In genomic region chr5:29770935-29771334, GRCm38 (mm10) we compare ENCODE assay signal across 13 mouse cellular contexts. TPM values are rescaled to one million over a fixed set of nuclear protein-coding genes. Genes with fewer than 3 reads are reported as not detected.
A peak's percentile ranks its signal among the peaks of the same experiment; 100 is the strongest.
DNase-seq lines count a peak whose midpoint lies in the region; ATAC-seq and TF ChIP-seq lines count a peak whose summit lies in the region.
"Had no signal": no experiment of that assay in that cellular context is flagged by ENCODE, and none has a peak within 500 bp of the region (broad histone marks: within the 10 kb centered on the region; RNA-seq: fewer than 3 reads in every experiment).

No protein-coding gene starts in this region.

- no peaks in the 10 kb centered on the region for H3K4me1 ChIP-seq in MEL (ENCODE audit: control insufficient read depth in 1 of 2, insufficient read depth in 2 of 2, low read length in 2 of 2)

- no peak for ATAC-seq in CD4-positive, CD25-positive, alpha-beta regulatory T cell, adult 4 months
- ATAC-seq in erythroblast, adult 5-6 weeks (replicated peaks; ENCODE audit: low FRiP score, poor library complexity, severe bottlenecking): peak; percentile 62
- ATAC-seq: intestine, embryonic 16.5 days had no signal

- peak; percentile 18 for DNase-seq in CD4-positive, CD25-positive, alpha-beta regulatory T cell, adult 2 months (ENCODE audit: low read depth, low spot score)
- DNase-seq in layer of hippocampus, adult 2 months (ENCODE audit: low spot score in 2 of 2): no peak
- no peak for DNase-seq in layer of hippocampus, adult 8-10 months (ENCODE audit: low spot score in 2 of 2)
- peak; percentile 63 for DNase-seq in MEL (ENCODE audit: low read depth, low spot score)
- DNase-seq in right cerebral cortex, adult 2 months (ENCODE audit: low spot score in 2 of 2): no peak
- no peak for DNase-seq in frontal cortex, postnatal 36 days (ENCODE audit: low spot score in 2 of 2)
- DNase-seq: adrenal gland, adult 2 months; layer of hippocampus, postnatal 36 days had no signal

- H3K9ac ChIP-seq in MEL (ENCODE audit: control insufficient read depth, low read depth, low read length, poor library complexity, severe bottlenecking): no peak overlapping the region

- TF ChIP-seq EP300 in MEL (IDR thresholded peaks at IDR 0.05; ENCODE audit: low read depth in 1 of 2, low read length in 2 of 2): no peak

- no peaks in the 10 kb centered on the region for H3K79me2 ChIP-seq in MEL (ENCODE audit: control insufficient read depth, insufficient read depth, low read length, poor library complexity)

- peak; percentile 34 for TF ChIP-seq RAD21 in MEL (IDR thresholded peaks at IDR 0.05; ENCODE audit: low read depth, low read length)

- H3K36me3 ChIP-seq in MEL (ENCODE audit: control insufficient read depth in 1 of 2, insufficient read depth in 2 of 2, low read length in 2 of 2): peaks cover 0 to 24% of the 10 kb centered on the region in 2 experiments; a peak in 2 of 4 replicates

- peak; percentile 49 for TF ChIP-seq CTCF in layer of hippocampus, adult 2 months (conservative IDR thresholded peaks at IDR 0.05)
- TF ChIP-seq CTCF in MEL (IDR thresholded peaks at IDR 0.05 in 2 of 3, conservative IDR thresholded peaks at IDR 0.05 in 1 of 3; ENCODE audit: control insufficient read depth in 1 of 3, insufficient read depth in 1 of 3, low read depth in 2 of 3, low read length in 3 of 3, poor library complexity in 1 of 3, severe bottlenecking in 1 of 3): peak; percentile 60 to 68 (median 61)

- H3K4me3 ChIP-seq in layer of hippocampus, adult 2 months: no peak overlapping the region
- H3K4me3 ChIP-seq in MEL (ENCODE audit: control insufficient read depth in 1 of 2, insufficient read depth in 1 of 2, low read depth in 2 of 2, low read length in 2 of 2): no peak overlapping the region

- H3K9me3 ChIP-seq in MEL (replicated peaks; ENCODE audit: insufficient read depth, low read length): no peaks in the 10 kb centered on the region

- TF ChIP-seq POLR2A in MEL (IDR thresholded peaks at IDR 0.05; ENCODE audit: control insufficient read depth in 1 of 2, insufficient read depth in 1 of 2, low read depth in 1 of 2, low read length in 2 of 2, poor library complexity in 1 of 2): no peak

- H3K27me3 ChIP-seq in MEL (ENCODE audit: control insufficient read depth in 1 of 2, insufficient read depth in 2 of 2, low read length in 2 of 2): no peaks in the 10 kb centered on the region

- no peak overlapping the region for H3K27ac ChIP-seq in layer of hippocampus, adult 2 months
- H3K27ac ChIP-seq in MEL (ENCODE audit: control insufficient read depth, low read depth, low read length): no peak overlapping the region

TF ChIP-seq in MEL, 35 proteins besides CTCF, POLR2A, EP300 and RAD21:
- TF ChIP-seq POLR2AphosphoS5 (IDR thresholded peaks at IDR 0.05; ENCODE audit: borderline replicate concordance, low read depth, low read length): no peak
- peak; percentile 56 for TF ChIP-seq SMC3 (IDR thresholded peaks at IDR 0.05; ENCODE audit: low read depth, low read length)

RNA-seq across cellular contexts. Expression of gene Gm5129, which starts 35.2 kb away (rescaled TPM):
- 1 to 10 TPM in 1 of 2 experiments, not detected in 1; 1.7 TPM for polyA plus RNA-seq in CD4-positive, CD25-positive, alpha-beta regulatory T cell, adult 4 months (2017; shearing (Covaris generic))
- not detected for total RNA-seq in layer of hippocampus, adult 2 months (2021)
- 1 to 10 TPM in 1 of 4 experiments, not detected in 3; 3.5 TPM for total RNA-seq in layer of hippocampus, adult 8-10 months (2022)
- 1.0 TPM in 1 of 2 replicates, not detected in the other for total RNA-seq in MEL (2012; rRNA removed)
- not detected for polyA plus RNA-seq in MEL (2012; ENCODE audit: insufficient read depth in 1 of 2, insufficient read length in 2 of 2, low read depth in 1 of 2, low replicate concordance in 2 of 2, missing spikeins in 1 of 2)
- total RNA-seq in erythroblast, adult 5-6 weeks (2015; ENCODE audit: low replicate concordance): not detected in 2 replicates
- total RNA-seq in erythroblast, adult 5-6 weeks (2017; ENCODE audit: low replicate concordance): not detected in 2 replicates
- polyA plus RNA-seq: adrenal gland, adult 2 months; cortical plate, adult 2 months; intestine, embryonic 16.5 days; neural tube, embryonic 14.5 days had no signal

RNA-seq across cellular contexts. Expression of gene Dnajb6, which starts 35.4 kb away (rescaled TPM):
- 100 to 1,000 TPM; 103 to 108 TPM for polyA plus RNA-seq in CD4-positive, CD25-positive, alpha-beta regulatory T cell, adult 4 months (2017; shearing (Covaris generic))
- total RNA-seq in layer of hippocampus, adult 2 months (2021): 100 to 1,000 TPM; 173 to 175 TPM
- 100 to 1,000 TPM; 154 to 175 (median 168) TPM for total RNA-seq in layer of hippocampus, adult 8-10 months (2022)
- total RNA-seq in MEL (2012; rRNA removed): 125 and 131 TPM in 2 replicates
- 100 to 1,000 TPM in 1 of 2 experiments, not detected in 1; 157 TPM for polyA plus RNA-seq in MEL (2012; ENCODE audit: insufficient read depth in 1 of 2, insufficient read length in 2 of 2, low read depth in 1 of 2, low replicate concordance in 2 of 2, missing spikeins in 1 of 2)
- 182 and 214 TPM in 2 replicates for total RNA-seq in erythroblast, adult 5-6 weeks (2015; ENCODE audit: low replicate concordance)
- total RNA-seq in erythroblast, adult 5-6 weeks (2017; ENCODE audit: low replicate concordance): 262 and 270 TPM in 2 replicates

Comparison
In these comparisons a context has a peak if more than half of its experiments do, and no peak if none do; other contexts are left out.
1. DNase-seq: peak in CD4-positive, CD25-positive, alpha-beta regulatory T cell, adult 2 months (single experiment) and MEL (single experiment); none in layer of hippocampus, adult 2 months (0 of 2), layer of hippocampus, adult 8-10 months (0 of 2), right cerebral cortex, adult 2 months (0 of 2) and frontal cortex, postnatal 36 days (0 of 2).